Mouse (Mus musculus) liver, adult 2 months (tissue): ENCODE measurements around the gene Dcaf11. TPM values are rescaled to one million over a fixed set of nuclear protein-coding genes. Genes with fewer than 3 reads are reported as not detected.
A peak's percentile ranks its signal among the peaks of the same experiment; 100 is the strongest.

Experiments used
- DNase-seq: peaks from one replicate; pipeline ENCODE4 v3.0.0-alpha.2; 2011; ENCODE audit warnings: low read depth, low spot score; ENCODE audit errors: extremely low read depth
- H3K27ac ChIP-seq: fragments of 200-500 bp; replicated peaks from 2 replicates; pipeline ENCODE4 v1.5.1; 2012; ENCODE audit warnings: low read depth, mild to moderate bottlenecking, control low read depth, inconsistent platforms, low read length; ENCODE audit not compliant: insufficient read depth
- H3K27me3 ChIP-seq: fragments of 200-500 bp; 2 replicates; pipeline ENCODE4 v1.6.1; 2012; ENCODE audit warnings: mild to moderate bottlenecking, moderate library complexity, low read length, inconsistent platforms; ENCODE audit not compliant: control insufficient read depth, insufficient read depth
- H3K36me3 ChIP-seq: fragments of 200-500 bp; 2 replicates; pipeline ENCODE4 v1.6.1; 2012; ENCODE audit warnings: low read length, inconsistent platforms; ENCODE audit not compliant: control insufficient read depth, insufficient read depth
- H3K4me1 ChIP-seq: fragments of 200-500 bp; 2 replicates; pipeline ENCODE4 v1.6.1; 2011; ENCODE audit warnings: low read length; ENCODE audit not compliant: control insufficient read depth, insufficient read depth
- H3K4me3 ChIP-seq: fragments of 200-500 bp; 2 replicates; pipeline ENCODE4 v1.5.1; 2011; ENCODE audit warnings: low read depth, mild to moderate bottlenecking, control low read depth, low read length, moderate library complexity; ENCODE audit not compliant: insufficient read depth
- H3K79me2 ChIP-seq: fragments of 200-500 bp; 2 replicates; pipeline ENCODE4 v1.6.1; 2012; ENCODE audit warnings: inconsistent platforms, mild to moderate bottlenecking, low read length, moderate library complexity; ENCODE audit not compliant: control insufficient read depth, insufficient read depth
- H3K9ac ChIP-seq: fragments of 200-500 bp; 2 replicates; pipeline ENCODE4 v1.6.1; 2012; ENCODE audit warnings: low read depth, mild to moderate bottlenecking, control low read depth, inconsistent platforms, low read length
- CTCF ChIP-seq: fragments of 200-500 bp; IDR thresholded peaks from 2 replicates; pipeline ENCODE4 v1.5.1; 2011; ENCODE audit warnings: low read depth, low read length, control low read depth
- POLR2A ChIP-seq: fragments of 200-500 bp; IDR thresholded peaks from 2 replicates; pipeline ENCODE4 v1.6.1; 2011; ENCODE audit warnings: low read length, control low read depth; ENCODE audit not compliant: insufficient read depth; ENCODE audit errors: extremely low read depth
- WGBS: fragments of 180-500 bp; shearing (Covaris S2); methylation state at CpG from one replicate; pipeline ENCODE4 v1.1.7; 2018; 5-methylcytosine and 5-hydroxymethylcytosine counted together
- polyA plus RNA-seq: library from polyadenylated mRNA; depleted of rRNA; stranded (reverse); fragments of >200 nt; gene quantifications from 2 replicates; pipeline ENCODE4 v1.2.3, GENCODE M21; 2012; rRNA removed
- total RNA-seq: library from RNA; depleted of rRNA; stranded (reverse); fragments of >200 nt; gene quantifications from 2 replicates; pipeline ENCODE4 v1.2.3, GENCODE M21; 2014; rRNA removed

The Dcaf11 gene
- 305 and 330 TPM in 2 replicates for total RNA-seq
- 263 and 363 TPM in 2 replicates for polyA plus RNA-seq

GRCm38 (mm10) chr14:55559799-55560201 lies at the start of gene Dcaf11:
Gene Dcaf11, plus strand, starts transcription at chr14:55560006.
- peaks cover 18% of the 10 kb centered on the region for H3K36me3 ChIP-seq
- 0% methylated on average over 27 of the region's 27 CpGs for WGBS
- peak within 1 kb of the TSS; percentile 98 for H3K27ac ChIP-seq
- DNase-seq, result peak; percentile 94
- peak; percentile 53 for TF ChIP-seq POLR2A
- TF ChIP-seq CTCF, result peak; percentile 12; the same call in 1 of the 2 replicates
- H3K4me3 ChIP-seq, result peak within 1 kb of the TSS; percentile 81
- peak within 1 kb of the TSS; percentile 91 for H3K9ac ChIP-seq
- H3K27me3 ChIP-seq, result no peaks in the 10 kb centered on the region
- H3K4me1 ChIP-seq, result peaks cover 13% of the 10 kb centered on the region
- peaks cover 16% of the 10 kb centered on the region for H3K79me2 ChIP-seq

GRCm38 (mm10) chr14:55510125-55510731 lies 49.6 kb upstream of the Dcaf11 start, which contains the start of gene Cpne6:
Gene Cpne6, plus strand, starts transcription at chr14:55510445.
- Histone ChIP-seq H3K4me3 (no peak within 1 kb of the TSS), H3K9ac (no peak within 1 kb of the TSS), H3K79me2 (no peaks in the 10 kb centered on the region), H3K27me3 (peaks cover 4% of the 10 kb centered on the region; the same call in 1 of the 2 replicates), H3K27ac (no peak within 1 kb of the TSS), H3K4me1 (no peaks in the 10 kb centered on the region), H3K36me3 (no peaks in the 10 kb centered on the region)
- DNase-seq, result no peak
- TF ChIP-seq CTCF (no peak), POLR2A (no peak)
- 78% methylated on average over 17 of the region's 22 CpGs for WGBS

- no peak overlapping the region for H3K27ac ChIP-seq
- no peak overlapping the region for H3K4me3 ChIP-seq
- no peak for TF ChIP-seq POLR2A
- no peak for TF ChIP-seq CTCF
- no peaks in the 10 kb centered on the region for H3K36me3 ChIP-seq
- peaks cover 4% of the 10 kb centered on the region; the same call in 1 of the 2 replicates for H3K27me3 ChIP-seq
- H3K4me1 ChIP-seq, result no peaks in the 10 kb centered on the region
- H3K9ac ChIP-seq, result no peak overlapping the region
- H3K79me2 ChIP-seq, result no peaks in the 10 kb centered on the region
- no peak for DNase-seq
- 54% methylated on average over 7 of the region's 7 CpGs for WGBS
Measured at GRCm38 (mm10) chr14:55511037-55511436, 48.8 kb upstream of the Dcaf11 start.

- Histone ChIP-seq H3K4me3 (no peak overlapping the region), H3K27ac (no peak overlapping the region)
- TF ChIP-seq POLR2A (no peak), CTCF (no peak)
Measured at GRCm38 (mm10) chr14:55513927-55514326, 45.9 kb upstream of the Dcaf11 start.

GRCm38 (mm10) chr14:55515846-55516245 lies 44.0 kb upstream of the Dcaf11 start:
- DNase-seq, result no peak
- no peak overlapping the region for H3K4me3 ChIP-seq
- peaks cover 5% of the 10 kb centered on the region for H3K27me3 ChIP-seq
- H3K36me3 ChIP-seq, result no peaks in the 10 kb centered on the region
- H3K4me1 ChIP-seq, result peaks cover 7% of the 10 kb centered on the region; the same call in 1 of the 2 replicates
- WGBS, result 88% methylated on average over 4 of the region's 4 CpGs
- no peaks in the 10 kb centered on the region for H3K79me2 ChIP-seq
- no peak overlapping the region for H3K9ac ChIP-seq
- no peak overlapping the region for H3K27ac ChIP-seq
- no peak for TF ChIP-seq POLR2A
- no peak for TF ChIP-seq CTCF

More at GRCm38 (mm10) chr14:55513927-55514326, 45.9 kb upstream of the Dcaf11 start:
- WGBS, result 62% methylated on average over 10 of the region's 10 CpGs
- Histone ChIP-seq H3K4me1 (no peaks in the 10 kb centered on the region), H3K27me3 (peaks cover 4% of the 10 kb centered on the region; the same call in 1 of the 2 replicates), H3K36me3 (no peaks in the 10 kb centered on the region), H3K79me2 (no peaks in the 10 kb centered on the region), H3K9ac (no peak overlapping the region)
- DNase-seq, result no peak

- Histone ChIP-seq H3K27ac (no peak overlapping the region), H3K36me3 (no peaks in the 10 kb centered on the region), H3K4me1 (peaks cover 7% of the 10 kb centered on the region; the same call in 1 of the 2 replicates), H3K9ac (no peak overlapping the region), H3K27me3 (peaks cover 10% of the 10 kb centered on the region), H3K79me2 (no peaks in the 10 kb centered on the region), H3K4me3 (no peak overlapping the region)
- DNase-seq, result no peak
- WGBS, result 87% methylated on average over 2 of the region's 2 CpGs
- no peak for TF ChIP-seq POLR2A
- TF ChIP-seq CTCF, result no peak
Measured at GRCm38 (mm10) chr14:55518897-55519296, 40.9 kb upstream of the Dcaf11 start.
